Mouse (Mus musculus): ENCODE data around the gene Pi16. TPM values are rescaled to one million over a fixed set of nuclear protein-coding genes. Genes with fewer than 3 reads are reported as not detected.
A peak's percentile ranks its signal among the peaks of the same experiment; 100 is the strongest.

The Pi16 gene
- total and polyA plus RNA-seq, 3 experiments: 24.1 to 63.1 (median 40.7) TPM

GRCm38 (mm10) chr17:29321765-29322602 is 4.5 kb downstream of the Pi16 start:
- 78% methylated on average over 41 of the region's 41 CpGs for WGBS
- Histone ChIP-seq H3K36me3 (ENCODE audit: control insufficient read depth, insufficient read depth, low read length) (no peaks in the 10 kb centered on the region), H3K27ac (no peak overlapping the region), H3K9ac (ENCODE audit: low read depth, low read length) (no peak overlapping the region), H3K79me2 (replicated peaks; ENCODE audit: control insufficient read depth, insufficient read depth, low read length) (no peaks in the 10 kb centered on the region), H3K4me1 (ENCODE audit: control insufficient read depth, insufficient read depth, low read length) (peaks cover 7% of the 10 kb centered on the region; the same call in 1 of the 2 replicates), H3K4me3 (no peak overlapping the region), H3K27me3 (ENCODE audit: control insufficient read depth, insufficient read depth, low read length) (no peaks in the 10 kb centered on the region)
- DNase-seq: peak in 1 of 2 experiments; percentile 15
- TF ChIP-seq CTCF (IDR thresholded peaks at IDR 0.05): no peak
- TF ChIP-seq POLR2A (IDR thresholded peaks at IDR 0.05; ENCODE audit: insufficient read depth, low read depth, low read length): no peak
- TF ChIP-seq EP300 (IDR thresholded peaks at IDR 0.05; ENCODE audit: insufficient read depth, low read depth, low read length): no peak
- intact Hi-C loops (cut with DNase I): no loop called here

GRCm38 (mm10) chr17:29322603-29322962 is 5.1 kb downstream of the Pi16 start:
- H3K4me1 ChIP-seq (ENCODE audit: control insufficient read depth, insufficient read depth, low read length): peaks cover 7% of the 10 kb centered on the region; the same call in 1 of the 2 replicates
- H3K4me3 ChIP-seq: no peak overlapping the region
- 69% methylated on average over 18 of the region's 18 CpGs for WGBS
- H3K36me3 ChIP-seq (ENCODE audit: control insufficient read depth, insufficient read depth, low read length): no peaks in the 10 kb centered on the region
- DNase-seq: no peak
- intact Hi-C loops (cut with DNase I): no loop called here
- no peaks in the 10 kb centered on the region for H3K79me2 ChIP-seq (replicated peaks; ENCODE audit: control insufficient read depth, insufficient read depth, low read length)
- no peaks in the 10 kb centered on the region for H3K27me3 ChIP-seq (ENCODE audit: control insufficient read depth, insufficient read depth, low read length)
- no peak overlapping the region for H3K9ac ChIP-seq (ENCODE audit: low read depth, low read length)
- TF ChIP-seq EP300 (IDR thresholded peaks at IDR 0.05; ENCODE audit: insufficient read depth, low read depth, low read length) (no peak), POLR2A (IDR thresholded peaks at IDR 0.05; ENCODE audit: insufficient read depth, low read depth, low read length) (no peak), CTCF (IDR thresholded peaks at IDR 0.05) (no peak)
- H3K27ac ChIP-seq: no peak overlapping the region

DNA sequence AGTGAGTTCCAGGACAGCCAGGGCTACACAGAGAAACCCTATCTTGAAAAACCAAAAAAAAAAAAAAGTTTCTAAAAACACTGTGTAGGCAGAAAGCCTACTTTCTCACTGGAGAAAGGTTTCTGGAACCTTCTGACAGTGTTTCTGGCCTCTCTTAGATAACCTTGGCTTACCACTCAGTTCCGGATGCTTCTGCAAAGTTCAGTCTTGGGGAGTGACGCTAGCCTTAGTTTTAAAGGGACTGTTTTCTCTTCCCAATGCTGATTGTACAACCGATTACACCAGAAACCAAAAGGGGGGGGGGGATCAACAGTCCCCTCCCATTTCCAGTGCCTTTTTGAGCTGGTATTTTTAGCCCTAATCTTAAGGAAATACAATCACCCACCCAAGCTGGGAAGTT is 6.1 kb downstream of the Pi16 start:
- no peak overlapping the region for H3K9ac ChIP-seq (ENCODE audit: low read depth, low read length)
- no peaks in the 10 kb centered on the region for H3K36me3 ChIP-seq (ENCODE audit: control insufficient read depth, insufficient read depth, low read length)
- 56% methylated on average over 3 of the region's 3 CpGs for WGBS
- no peaks in the 10 kb centered on the region for H3K79me2 ChIP-seq (replicated peaks; ENCODE audit: control insufficient read depth, insufficient read depth, low read length)
- DNase-seq: no peak
- peak overlapping the region; percentile 28; the same call in 1 of the 2 replicates for H3K27ac ChIP-seq
- TF ChIP-seq CTCF (IDR thresholded peaks at IDR 0.05): no peak
- TF ChIP-seq POLR2A (IDR thresholded peaks at IDR 0.05; ENCODE audit: insufficient read depth, low read depth, low read length): no peak
- TF ChIP-seq EP300 (IDR thresholded peaks at IDR 0.05; ENCODE audit: insufficient read depth, low read depth, low read length): no peak
- H3K27me3 ChIP-seq (ENCODE audit: control insufficient read depth, insufficient read depth, low read length): no peaks in the 10 kb centered on the region
- H3K4me1 ChIP-seq (ENCODE audit: control insufficient read depth, insufficient read depth, low read length): peaks cover 5% of the 10 kb centered on the region; the same call in 1 of the 2 replicates
- no peak overlapping the region for H3K4me3 ChIP-seq
- intact Hi-C loops (cut with DNase I): no loop called here

DNA sequence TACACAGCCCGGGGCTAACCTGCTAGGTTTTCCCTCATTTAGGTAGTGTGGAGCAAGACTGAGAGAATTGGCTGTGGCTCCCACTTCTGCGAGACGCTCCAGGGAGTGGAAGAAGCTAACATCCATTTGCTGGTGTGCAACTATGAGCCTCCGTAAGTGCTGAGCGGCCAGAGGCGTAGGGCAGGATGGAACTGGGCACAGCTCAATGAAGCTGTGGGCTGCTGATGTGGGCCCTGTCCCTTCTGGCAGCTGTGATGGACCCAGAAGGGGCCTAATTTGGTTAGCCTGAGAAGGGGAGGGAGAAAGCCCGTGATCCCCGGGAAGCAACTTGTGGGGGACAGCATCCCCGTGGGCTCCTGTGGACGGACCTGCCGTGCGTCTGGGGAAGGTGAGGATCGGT is 8.4 kb downstream of the Pi16 start:
- intact Hi-C loops (cut with DNase I): no loop called here
- Histone ChIP-seq H3K27ac (no peak overlapping the region), H3K27me3 (ENCODE audit: control insufficient read depth, insufficient read depth, low read length) (no peaks in the 10 kb centered on the region), H3K4me1 (ENCODE audit: control insufficient read depth, insufficient read depth, low read length) (no peaks in the 10 kb centered on the region), H3K4me3 (no peak overlapping the region), H3K36me3 (ENCODE audit: control insufficient read depth, insufficient read depth, low read length) (no peaks in the 10 kb centered on the region), H3K79me2 (replicated peaks; ENCODE audit: control insufficient read depth, insufficient read depth, low read length) (no peaks in the 10 kb centered on the region), H3K9ac (ENCODE audit: low read depth, low read length) (no peak overlapping the region)
- WGBS: 94% methylated on average over 13 of the region's 13 CpGs
- DNase-seq: no peak
- TF ChIP-seq EP300 (IDR thresholded peaks at IDR 0.05; ENCODE audit: insufficient read depth, low read depth, low read length) (no peak), CTCF (IDR thresholded peaks at IDR 0.05) (no peak), POLR2A (IDR thresholded peaks at IDR 0.05; ENCODE audit: insufficient read depth, low read depth, low read length) (no peak)

DNA sequence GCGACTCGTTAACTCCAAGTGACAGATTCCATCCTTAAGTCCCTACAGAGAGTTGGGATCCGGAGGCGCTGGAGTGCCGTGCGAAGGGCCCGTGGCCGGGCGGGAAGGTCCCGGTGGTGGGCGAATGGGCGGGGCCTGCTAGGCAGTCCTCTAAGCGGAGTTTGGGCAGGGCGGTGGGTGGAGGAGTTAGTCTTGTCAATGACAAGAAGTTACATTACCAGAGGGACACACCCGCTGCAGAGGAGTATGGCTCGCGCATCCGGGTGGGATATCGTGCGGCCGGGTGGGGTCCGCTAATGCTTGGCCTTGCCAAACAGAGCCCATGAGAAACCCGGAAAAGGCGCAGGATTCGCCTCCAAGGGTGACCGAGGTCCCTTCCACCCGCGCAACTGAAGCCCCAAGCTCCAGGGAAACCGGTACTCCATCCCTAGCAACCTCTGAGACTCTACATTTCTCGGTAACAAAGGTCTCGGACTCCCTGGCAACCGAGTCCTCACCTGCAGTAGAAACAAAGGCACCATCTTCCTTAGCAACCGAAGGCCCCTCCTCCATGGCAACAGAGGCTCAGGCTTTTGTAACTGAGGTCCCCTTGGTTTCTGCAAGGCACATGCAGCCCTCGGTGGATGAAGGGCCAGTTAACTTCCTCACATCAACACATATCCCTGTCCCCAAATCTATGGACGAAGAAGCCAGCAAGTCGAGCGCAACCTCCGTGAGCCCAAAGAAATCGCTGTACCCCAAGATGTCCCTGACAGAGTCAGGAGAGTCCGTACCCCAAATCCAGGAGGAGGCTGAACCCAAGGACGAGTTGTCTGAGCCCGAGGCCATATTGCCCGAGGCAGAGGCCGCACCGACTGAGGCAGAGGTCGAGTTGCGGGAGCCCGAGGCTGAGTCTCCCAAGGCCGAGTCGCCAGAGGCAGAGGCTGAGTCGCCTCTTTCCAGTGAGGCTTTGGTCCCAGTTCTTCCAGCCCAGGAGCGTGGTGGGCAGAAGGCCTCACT is 9.3 kb downstream of the Pi16 start:
- Histone ChIP-seq H3K36me3 (ENCODE audit: control insufficient read depth, insufficient read depth, low read length) (no peaks in the 10 kb centered on the region), H3K79me2 (replicated peaks; ENCODE audit: control insufficient read depth, insufficient read depth, low read length) (no peaks in the 10 kb centered on the region), H3K4me3 (no peak overlapping the region; the same call in 1 of the 2 replicates), H3K27ac (peak overlapping the region; percentile 39), H3K4me1 (ENCODE audit: control insufficient read depth, insufficient read depth, low read length) (peaks cover 5% of the 10 kb centered on the region), H3K9ac (ENCODE audit: low read depth, low read length) (no peak overlapping the region), H3K27me3 (ENCODE audit: control insufficient read depth, insufficient read depth, low read length) (no peaks in the 10 kb centered on the region)
- TF ChIP-seq POLR2A (IDR thresholded peaks at IDR 0.05; ENCODE audit: insufficient read depth, low read depth, low read length): no peak
- no peak for TF ChIP-seq CTCF (IDR thresholded peaks at IDR 0.05)
- WGBS: 45% methylated on average over 52 of the region's 52 CpGs
- intact Hi-C loops (cut with DNase I): no loop called here
- DNase-seq: peak; percentile 57 to 58
